Mouse (Mus musculus) E14TG2a.4 (cell line): ENCODE measurements around the gene Wdr47.

Source experiments
- CTCF ChIP-seq: conservative IDR thresholded peaks from 2 replicates; pipeline ENCODE4 v1.5.1; 2014; ENCODE audit warnings: low read length
- NANOG ChIP-seq: IDR thresholded peaks from 2 replicates; pipeline ENCODE4 v1.6.1; 2014; ENCODE audit warnings: borderline replicate concordance, low read length, mixed read lengths

- no peak for TF ChIP-seq CTCF
- TF ChIP-seq NANOG, result no peak
Observed at GRCm38 (mm10) chr3:108590786-108591529, at the start of gene Wdr47.
